Mouse (Mus musculus): ENCODE results near the gene Tmem131l.

GRCm38 (mm10) chr3:84081208-84081722 is 41.3 kb upstream of the Tmem131l start:
- TF ChIP-seq CTCF (IDR thresholded peaks at IDR 0.05) (no peak), EP300 (IDR thresholded peaks at IDR 0.05) (peak; percentile 45; the same call in 1 of the 2 replicates)

All from lung, postnatal 0 days (tissue).